Mouse (Mus musculus): Measurements from ENCODE around the gene Pde4b. TPM values are rescaled to one million over a fixed set of nuclear protein-coding genes. Genes with fewer than 3 reads are reported as not detected.
A peak's percentile ranks its signal among the peaks of the same experiment; 100 is the strongest.

Pde4b gene
- total and polyA plus RNA-seq, 3 experiments = 0.62 to 6.8 (median 3.1) TPM

DNA sequence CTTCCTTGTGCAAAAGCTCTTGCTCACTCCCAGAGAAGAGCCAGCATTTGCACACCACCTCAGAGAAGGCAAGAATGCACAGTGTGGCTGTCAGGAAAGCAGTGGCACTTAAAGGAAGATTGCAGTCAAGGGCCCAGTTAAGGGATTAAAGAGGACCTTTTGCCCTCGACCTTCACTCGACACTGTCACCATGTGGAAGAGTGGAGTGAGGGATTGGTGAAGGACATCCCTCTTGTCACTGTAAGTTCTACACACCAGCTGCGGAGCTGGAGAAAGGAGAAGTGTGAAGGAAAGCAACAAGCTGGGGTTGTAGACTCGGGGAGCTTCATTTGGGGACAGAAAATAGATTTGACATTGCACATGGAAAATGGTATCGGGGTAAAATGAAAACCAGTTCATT is 89.9 kb downstream of the Pde4b start:
- no peak for DNase-seq

DNA sequence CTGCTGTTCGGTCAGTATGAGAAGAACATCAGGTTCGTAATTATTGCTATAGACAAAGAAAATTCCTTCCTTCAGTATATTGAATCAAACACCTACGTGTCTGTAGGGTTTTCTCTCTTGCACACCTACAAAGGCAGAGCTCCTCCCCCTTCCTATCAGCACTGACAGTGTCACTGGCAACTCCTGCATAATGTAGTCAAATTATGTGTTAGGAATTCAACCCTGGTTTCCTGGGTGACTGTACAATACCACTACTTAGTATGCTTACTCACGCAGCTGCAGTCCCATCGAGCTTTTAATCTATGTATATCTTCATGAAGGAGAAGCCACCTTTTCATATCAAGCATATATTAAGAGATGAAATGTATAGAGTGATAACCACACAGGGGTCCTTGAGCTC is 99.5 kb downstream of the Pde4b start:
- DNase-seq = no peak

DNA sequence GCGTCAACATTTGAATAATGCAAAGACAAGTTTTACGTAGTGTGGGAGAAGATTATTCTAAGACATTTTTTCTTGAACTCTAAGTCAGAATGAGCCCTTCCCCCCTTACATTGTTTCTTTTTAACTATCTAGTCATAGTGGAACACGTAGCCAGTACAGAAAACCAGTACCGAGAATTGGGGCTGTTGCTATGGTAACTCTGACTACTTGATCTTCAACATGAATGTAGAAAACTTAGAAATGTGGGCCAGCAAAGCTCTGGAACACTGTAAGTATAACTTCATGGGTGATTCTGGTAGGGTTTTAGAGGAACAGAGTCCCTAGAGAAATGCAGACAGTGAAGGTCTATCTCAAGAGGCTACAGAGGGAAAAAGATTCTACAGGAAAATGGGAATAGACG is 110.4 kb downstream of the Pde4b start:
- no peak for DNase-seq

- no peak for DNase-seq
These were observed 122.4 kb downstream of the Pde4b start for GRCm38 (mm10) chr4:102209773-102210172.

DNA sequence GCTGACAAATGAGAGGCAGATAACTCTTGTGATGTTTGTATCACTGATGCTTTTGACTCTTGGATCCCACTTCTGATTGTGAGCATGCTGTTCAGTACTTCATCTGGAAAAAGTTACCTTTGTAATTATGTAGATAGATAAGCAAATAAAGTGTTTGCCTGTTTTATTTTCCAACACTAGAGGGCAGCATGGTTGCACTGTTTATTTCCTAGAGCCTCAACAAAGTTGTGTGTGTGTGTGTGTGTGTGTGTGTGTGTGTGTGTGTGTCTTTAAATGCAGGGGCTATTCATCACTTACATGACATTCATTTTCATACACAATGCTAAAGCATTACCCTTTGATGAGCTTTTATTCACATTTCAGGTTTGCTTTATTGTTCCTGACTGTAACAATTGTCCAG is 139.4 kb downstream of the Pde4b start:
- DNase-seq = no peak

DNA sequence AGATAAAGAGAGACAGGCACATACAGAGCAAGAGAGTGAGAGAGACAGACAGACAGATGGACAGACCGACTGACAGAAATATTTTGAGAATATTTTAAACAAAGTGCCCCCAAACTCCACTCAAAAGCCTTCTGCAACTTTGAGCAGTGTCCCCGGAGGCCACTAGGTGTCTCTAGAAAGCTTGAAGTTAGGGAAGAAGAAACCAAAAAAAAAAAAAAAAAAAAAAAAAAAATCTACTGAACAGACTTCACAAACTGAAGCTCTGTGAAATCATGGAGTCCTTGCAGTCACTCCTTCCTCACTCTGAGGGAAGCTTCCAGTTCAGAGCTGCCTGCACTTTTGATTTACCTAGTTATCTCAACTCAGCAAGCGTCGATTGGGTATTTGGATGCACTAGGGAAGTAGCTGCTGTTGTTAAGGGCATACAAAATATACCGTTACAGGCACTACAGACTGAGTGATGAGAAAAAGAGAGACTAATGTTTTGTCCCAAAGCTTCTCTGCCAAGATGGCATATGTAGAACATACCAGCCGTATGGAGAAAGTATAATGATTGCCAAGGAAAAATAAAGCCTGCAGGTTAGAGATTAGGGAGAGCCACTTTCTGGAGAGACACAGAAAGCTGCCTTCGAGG is 141.7 kb downstream of the Pde4b start:
- peak; percentile 13 for DNase-seq

- no peak for DNase-seq
These were observed 143.6 kb downstream of the Pde4b start for GRCm38 (mm10) chr4:102230898-102231297.

DNA sequence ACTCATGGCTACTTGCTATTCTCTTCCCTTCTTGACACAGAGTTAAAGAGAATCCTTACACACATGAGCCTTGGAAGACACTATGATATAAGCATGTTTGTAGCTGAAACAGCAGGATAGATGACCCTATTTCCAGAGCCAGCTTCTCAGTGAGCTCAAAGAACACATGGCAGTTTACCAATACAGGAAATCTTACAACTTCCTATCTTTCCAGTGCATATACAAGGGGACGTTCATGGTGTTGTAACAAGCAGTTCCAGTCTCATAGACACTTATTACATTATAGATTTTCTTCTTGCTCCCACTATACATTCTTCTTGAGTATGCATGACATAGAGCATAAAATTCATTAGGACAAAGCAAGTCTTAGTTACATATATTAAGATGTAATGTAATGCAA is 146.3 kb downstream of the Pde4b start:
- no peak for DNase-seq

DNA sequence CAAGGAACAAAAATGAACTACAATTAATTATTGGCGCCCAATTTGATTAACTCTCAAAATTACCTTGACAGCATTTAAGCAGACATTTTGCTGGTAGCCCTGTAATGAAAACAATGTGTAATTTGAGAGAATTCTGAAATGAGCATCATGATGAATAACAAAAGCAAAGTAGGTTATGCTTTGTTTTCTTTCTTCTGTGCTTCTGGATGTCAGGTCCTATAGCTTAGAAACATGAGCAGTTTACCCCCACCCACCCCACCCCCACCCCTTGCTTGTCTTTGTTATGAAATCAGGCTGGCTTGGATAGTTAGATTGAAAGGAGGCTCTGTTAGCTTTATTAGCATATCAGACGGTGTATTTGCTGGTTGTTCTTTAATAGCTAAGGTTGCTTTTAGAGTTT is 147.8 kb downstream of the Pde4b start:
- no peak for DNase-seq

DNA sequence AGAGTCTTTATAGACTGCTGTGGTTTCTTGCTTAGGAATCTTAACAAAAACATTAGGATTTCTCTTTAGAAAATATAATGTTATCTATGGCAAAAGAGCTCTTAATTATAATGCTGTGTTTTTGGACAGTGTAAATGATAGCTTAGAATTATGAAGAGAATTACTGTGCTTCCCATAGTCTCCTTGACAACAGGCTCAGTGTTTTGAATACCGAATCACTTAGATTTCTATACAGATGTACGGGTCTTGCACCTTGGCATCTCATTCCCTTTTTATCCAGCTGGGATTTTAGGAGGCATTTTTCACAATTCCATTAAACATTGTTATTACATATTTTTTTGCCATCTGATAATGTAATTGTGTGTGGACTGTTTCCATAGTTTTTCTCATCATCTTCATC is 151.8 kb downstream of the Pde4b start:
- no peak for DNase-seq

DNA sequence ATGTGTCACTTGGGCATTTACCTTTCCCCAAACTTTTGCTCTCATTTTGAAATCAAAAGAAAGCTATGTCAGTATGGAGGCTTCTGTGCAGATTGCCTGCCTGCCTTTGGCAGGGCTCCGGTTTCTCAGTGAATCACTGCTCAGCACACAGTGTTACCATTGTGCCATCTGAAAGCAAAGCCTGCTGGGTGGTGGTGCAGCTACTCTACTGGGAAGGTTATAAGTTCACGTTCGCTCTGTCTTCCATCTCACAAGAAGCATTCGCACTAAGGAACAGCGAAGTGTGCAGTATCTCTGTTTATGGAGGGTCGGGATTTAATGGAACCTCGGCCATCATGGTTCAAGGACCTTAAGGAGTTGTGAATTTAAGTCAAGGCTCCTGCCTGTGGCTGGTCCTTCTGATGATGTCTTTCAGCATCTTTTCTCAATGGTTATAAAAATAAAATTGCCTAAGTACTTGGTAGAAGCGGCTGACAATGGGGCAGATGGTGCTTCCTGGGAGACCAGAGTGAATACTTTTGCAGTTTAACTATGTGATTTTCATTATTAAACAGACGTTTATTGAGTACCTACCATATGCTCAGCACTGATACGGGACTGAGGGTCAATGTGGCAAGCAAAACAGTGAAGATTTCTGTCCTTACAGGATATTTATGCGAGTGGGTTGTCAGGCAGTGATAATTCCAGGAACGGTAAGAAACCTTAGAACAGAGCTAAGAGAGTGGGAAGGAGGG is 152.5 kb downstream of the Pde4b start:
- DNase-seq = no peak

DNA sequence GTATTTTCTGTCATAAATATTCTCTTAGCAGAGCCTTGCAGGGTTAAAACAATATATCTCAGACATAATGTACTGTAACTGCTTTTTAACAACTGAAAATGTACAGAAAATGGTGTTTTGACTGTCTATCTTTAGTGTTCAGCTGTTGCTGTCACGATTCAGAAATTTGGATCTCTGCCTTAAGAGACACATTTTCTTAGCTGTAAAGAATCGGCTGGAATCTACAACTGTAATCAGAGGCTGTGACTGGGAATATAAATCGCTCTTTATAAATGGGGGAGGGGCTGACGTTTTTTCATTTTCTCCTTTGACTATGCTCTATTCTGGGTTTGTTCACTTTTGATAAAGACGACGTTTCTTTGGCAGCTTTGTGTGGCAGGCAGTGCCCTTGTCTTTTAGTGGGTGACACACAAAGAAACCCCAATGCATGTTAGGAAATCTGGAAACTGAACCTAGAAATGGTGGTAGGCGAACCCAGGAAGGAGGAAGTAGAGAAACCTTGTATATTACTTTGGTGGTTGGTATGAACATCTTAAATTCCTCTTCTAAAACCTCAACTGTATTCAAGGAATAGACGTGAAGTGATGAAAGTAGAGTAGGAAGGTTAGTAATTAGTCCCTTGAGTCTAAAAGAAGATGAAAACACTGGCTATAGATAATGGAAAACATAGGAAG is 153.5 kb downstream of the Pde4b start:
- DNase-seq = no peak

GRCm38 (mm10) chr4:102253994-102254393 is 166.7 kb downstream of the Pde4b start:
- DNase-seq = no peak

GRCm38 (mm10) chr4:102254466-102255294 is 167.3 kb downstream of the Pde4b start:
- no peak for DNase-seq

DNA sequence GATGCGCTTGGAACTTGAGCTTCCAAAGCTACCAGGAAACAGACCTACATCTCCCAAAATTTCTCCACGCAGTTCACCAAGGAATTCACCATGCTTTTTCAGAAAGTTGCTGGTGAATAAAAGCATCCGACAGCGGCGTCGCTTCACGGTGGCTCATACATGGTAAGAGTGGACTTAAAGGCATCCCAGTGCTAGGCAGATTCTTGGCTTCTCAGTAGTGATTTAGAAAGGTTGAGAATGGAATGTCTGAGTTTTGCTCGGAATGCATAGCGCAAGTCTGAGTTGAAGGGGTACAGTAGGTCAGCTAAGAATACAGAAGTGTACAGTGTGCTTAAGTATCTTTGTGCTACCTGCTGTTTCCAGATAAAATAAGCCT is 167.9 kb downstream of the Pde4b start:
- no peak for DNase-seq

- DNase-seq = no peak
These were observed 169.0 kb downstream of the Pde4b start for GRCm38 (mm10) chr4:102256170-102256960.

GRCm38 (mm10) chr4:102260216-102260615 is 172.9 kb downstream of the Pde4b start:
- DNase-seq = no peak

DNA sequence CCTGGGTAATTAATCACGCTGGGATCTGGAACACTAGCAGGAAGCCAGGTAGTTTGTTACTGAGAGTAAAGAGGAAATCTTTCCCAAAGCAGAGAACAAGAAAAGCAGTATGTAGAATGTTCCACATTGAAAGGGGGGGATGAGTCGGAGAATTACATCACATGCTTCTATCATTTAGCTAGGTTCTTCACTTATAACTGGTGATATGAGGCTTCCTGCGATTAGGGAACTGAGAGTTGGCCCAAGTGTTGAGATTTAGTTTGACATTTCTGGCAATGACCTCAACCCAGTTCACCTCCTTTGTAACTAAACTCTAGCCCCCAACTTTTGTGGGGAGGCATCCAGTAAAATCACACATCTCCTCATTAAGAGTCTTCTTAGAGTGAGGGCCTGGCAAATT is 185.0 kb downstream of the Pde4b start:
- no peak for DNase-seq

DNA sequence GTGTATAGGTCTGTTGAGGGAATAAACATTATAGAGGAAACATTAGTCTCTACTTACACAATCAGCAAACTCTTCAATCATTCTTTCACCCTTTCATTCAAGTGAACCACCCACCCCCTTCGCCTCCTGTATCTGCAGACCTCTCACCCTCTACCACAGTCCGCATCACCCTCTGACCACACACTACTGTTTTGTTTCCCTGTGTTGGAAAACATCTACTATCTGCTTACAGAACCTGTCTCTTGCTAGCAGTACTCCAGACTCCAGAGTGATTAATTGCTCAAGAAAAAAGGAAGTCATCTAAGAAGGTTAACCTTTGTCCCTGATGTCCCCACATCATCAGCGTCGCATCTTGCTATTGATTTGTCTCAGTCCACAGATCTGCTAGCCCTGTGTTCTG is 185.4 kb downstream of the Pde4b start:
- DNase-seq = no peak

DNA sequence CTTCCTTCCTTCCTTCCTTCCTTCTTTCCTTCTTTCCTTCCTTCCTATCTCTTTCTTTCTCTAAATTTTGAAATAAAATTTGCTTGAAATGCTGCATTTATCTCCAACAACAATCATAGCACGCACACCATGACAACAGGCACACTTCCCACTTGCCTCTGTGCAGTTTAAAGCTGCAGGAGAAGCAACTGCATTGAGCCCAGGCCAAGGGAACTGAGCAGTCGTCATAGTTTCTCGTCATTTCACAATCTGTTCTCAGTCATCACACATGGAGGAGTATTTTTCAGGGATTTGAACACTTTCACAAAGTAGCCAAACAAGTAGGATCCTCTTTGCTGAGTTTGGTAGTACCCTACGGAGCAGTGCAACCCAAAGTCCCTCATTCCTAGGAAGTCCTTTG is 188.4 kb downstream of the Pde4b start:
- DNase-seq = no peak

- no peak for DNase-seq
These were observed 191.6 kb downstream of the Pde4b start for GRCm38 (mm10) chr4:102278958-102279357.

GRCm38 (mm10) chr4:102287172-102287571 is 199.8 kb downstream of the Pde4b start:
- peak; percentile 9 for DNase-seq

Data from adrenal gland, adult 2 months (tissue).